Comparison of ENCODE assay signal across 8 mouse cellular contexts in the genomic region with DNA sequence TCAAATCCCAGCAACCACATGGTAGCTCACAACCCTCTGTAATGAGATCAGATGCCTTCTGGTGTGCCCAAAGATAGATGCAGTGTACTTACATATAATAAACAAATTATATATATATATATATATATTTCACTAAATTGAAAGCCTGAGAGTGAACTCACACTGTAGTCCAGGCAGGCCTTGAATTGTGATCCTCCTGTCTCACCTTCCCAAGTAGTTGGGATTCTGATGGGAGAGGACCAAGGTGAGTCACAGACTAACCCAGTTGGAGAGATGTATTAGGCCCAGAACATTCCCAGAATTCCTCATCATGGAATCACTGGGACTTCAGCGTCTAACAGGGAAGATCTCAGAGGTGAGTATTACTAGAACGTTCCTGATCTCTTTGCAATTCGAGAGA. TPM values are rescaled to one million over a fixed set of nuclear protein-coding genes. Genes with fewer than 3 reads are reported as not detected.
DNase-seq lines count a peak whose midpoint lies in the region; ATAC-seq lines count a peak whose summit lies in the region.
"Had no signal": no experiment of that assay in that cellular context is flagged by ENCODE, and none has a peak within 500 bp of the region (broad histone marks: within the 10 kb centered on the region; RNA-seq: fewer than 3 reads in every experiment).

Gene Nrip2, plus strand, starts transcription at position 301 of the 400 bp plus-strand sequence.

- 93% methylated on average over 3 of the region's 3 CpGs for WGBS in forebrain, embryonic 12.5 days
- WGBS in intestine, embryonic 14.5 days: 69% methylated on average over 3 of the region's 3 CpGs
- 75% methylated on average over 3 of the region's 3 CpGs for WGBS in neural tube, embryonic 13.5 days

- no peaks in the 10 kb centered on the region for H3K9me3 ChIP-seq in forebrain, embryonic 12.5 days
- no peaks in the 10 kb centered on the region for H3K9me3 ChIP-seq in intestine, embryonic 14.5 days (ENCODE audit: control insufficient read depth, low read length)
- no peaks in the 10 kb centered on the region for H3K9me3 ChIP-seq in neural tube, embryonic 13.5 days

- no peak within 1 kb of the TSS for H3K27ac ChIP-seq in forebrain, embryonic 12.5 days
- H3K27ac ChIP-seq in intestine, embryonic 14.5 days (ENCODE audit: low read depth): peak within 1 kb of the TSS; percentile 12; the same call in 1 of the 2 replicates
- H3K27ac ChIP-seq in neural tube, embryonic 13.5 days (replicated peaks): peak within 1 kb of the TSS; percentile 77

- H3K27me3 ChIP-seq in forebrain, embryonic 12.5 days: no peaks in the 10 kb centered on the region
- no peaks in the 10 kb centered on the region for H3K27me3 ChIP-seq in intestine, embryonic 14.5 days (replicated peaks; ENCODE audit: control insufficient read depth, insufficient read depth, low read length)
- H3K27me3 ChIP-seq in neural tube, embryonic 13.5 days: no peaks in the 10 kb centered on the region

- no peak within 1 kb of the TSS for H3K4me3 ChIP-seq in forebrain, embryonic 12.5 days (replicated peaks)
- H3K4me3 ChIP-seq in intestine, embryonic 14.5 days (ENCODE audit: low read depth, low read length): peak within 1 kb of the TSS; percentile 25
- peak within 1 kb of the TSS; percentile 26 for H3K4me3 ChIP-seq in neural tube, embryonic 13.5 days

- no peak for ATAC-seq in forebrain, embryonic 12.5 days (ENCODE audit: low FRiP score)
- no peak for ATAC-seq in intestine, embryonic 14.5 days (replicated peaks; ENCODE audit: low FRiP score, low TSS enrichment, low read depth)
- no peak; the same call in 1 of the 2 replicates for ATAC-seq in neural tube, embryonic 13.5 days (ENCODE audit: low read depth)
- ATAC-seq in megakaryocyte, adult 5-6 weeks (ENCODE audit: poor library complexity, severe bottlenecking): no peak

- no peak within 1 kb of the TSS for H3K9ac ChIP-seq in forebrain, embryonic 12.5 days
- peak within 1 kb of the TSS; percentile 37; the same call in 1 of the 2 replicates for H3K9ac ChIP-seq in intestine, embryonic 14.5 days (ENCODE audit: low read length)
- peak within 1 kb of the TSS; percentile 41 for H3K9ac ChIP-seq in neural tube, embryonic 13.5 days

- peak within 1 kb of the TSS; percentile 15 for H3K4me2 ChIP-seq in forebrain, embryonic 12.5 days
- H3K4me2 ChIP-seq in intestine, embryonic 14.5 days (ENCODE audit: low read length): peak within 1 kb of the TSS; percentile 57
- peak within 1 kb of the TSS; percentile 49 for H3K4me2 ChIP-seq in neural tube, embryonic 13.5 days

- peaks cover 9% of the 10 kb centered on the region; the same call in 1 of the 2 replicates for H3K4me1 ChIP-seq in forebrain, embryonic 12.5 days
- peaks cover 8% of the 10 kb centered on the region; the same call in 1 of the 2 replicates for H3K4me1 ChIP-seq in intestine, embryonic 14.5 days (replicated peaks; ENCODE audit: control insufficient read depth, insufficient read depth, low read length)
- H3K4me1 ChIP-seq in neural tube, embryonic 13.5 days (replicated peaks): peaks cover 25% of the 10 kb centered on the region

- no peaks in the 10 kb centered on the region for H3K36me3 ChIP-seq in forebrain, embryonic 12.5 days (replicated peaks)
- H3K36me3 ChIP-seq in intestine, embryonic 14.5 days (ENCODE audit: control insufficient read depth, insufficient read depth, low read length): no peaks in the 10 kb centered on the region
- H3K36me3 ChIP-seq in neural tube, embryonic 13.5 days: no peaks in the 10 kb centered on the region

- no peak for DNase-seq in left cerebral cortex, adult 18-20 months (ENCODE audit: low spot score in 2 of 2)
- DNase-seq in left cerebral cortex, adult 11 months (ENCODE audit: low spot score): no peak
- no peak for DNase-seq in intestine, embryonic 14.5 days (ENCODE audit: low spot score)
- DNase-seq in frontal cortex, postnatal 25 days (ENCODE audit: low spot score in 2 of 2): no peak

RNA-seq across cellular contexts. Expression of gene Nrip2, which starts in this region (rescaled TPM):
- total RNA-seq in left cerebral cortex, adult 18-20 months (2021): 10 to 100 TPM; 10.5 to 11.7 TPM
- polyA plus RNA-seq in forebrain, embryonic 12.5 days (2016; fragmentation: Nextera tagmentation; extraction: Ambion mirVana): 3.6 and 3.9 TPM in 2 replicates
- polyA plus RNA-seq in intestine, embryonic 14.5 days (2014; fragmentation: Nextera tagmentation; extraction: Ambion mirVana): 6.1 and 6.6 TPM in 2 replicates
- 7.1 and 8.6 TPM in 2 replicates for polyA plus RNA-seq in neural tube, embryonic 13.5 days (2015; fragmentation: Nextera tagmentation; extraction: Ambion mirVana)
- not detected in 2 replicates for total RNA-seq in megakaryocyte, adult 5-6 weeks (2015)
- total RNA-seq in megakaryocyte, adult 5-6 weeks (2017): 0.15 TPM in 1 of 2 replicates, not detected in the other
- polyA plus RNA-seq: liver, adult 2 months had no signal

Comparison
In these comparisons a context has a peak if more than half of its experiments do, and no peak if none do; other contexts are left out.
1. RNA of gene Nrip2 (total RNA-seq): 10.5 to 11.7 TPM in left cerebral cortex, adult 18-20 months; 0.15 TPM in megakaryocyte, adult 5-6 weeks; every median in the first group is over 10 times any median in the second.
2. Peak in every context shown above with its lines, with median percentiles within 50 percentile points of each other: H3K4me2 ChIP-seq.